In genomic region chr7:130265319-130266165, GRCm38 (mm10) we compare ENCODE assay signal across 8 mouse cellular contexts.
DNase-seq lines count a peak whose midpoint lies in the region; ATAC-seq and TF ChIP-seq lines count a peak whose summit lies in the region.

No protein-coding gene starts in this region.

- TF ChIP-seq CTCF in kidney, adult 2 months (conservative IDR thresholded peaks at IDR 0.05; ENCODE audit: insufficient read depth, insufficient read length, low read depth, low read length): no peak
- no peak for TF ChIP-seq CTCF in lung, postnatal 0 days (IDR thresholded peaks at IDR 0.05)

- H3K4me3 ChIP-seq in kidney, adult 2 months (ENCODE audit: insufficient read depth, low read depth, low read length): peak overlapping the region; percentile 54
- peak overlapping the region; percentile 86 for H3K4me3 ChIP-seq in heart, embryonic 12.5 days
- peak overlapping the region; percentile 82 for H3K4me3 ChIP-seq in lung, postnatal 0 days (ENCODE audit: low read depth, low read length)

- ATAC-seq in common myeloid progenitor, adult 5-6 weeks (replicated peaks; ENCODE audit: low read depth, poor library complexity, severe bottlenecking): 0 out of 2 replicates have a peak, but pooled peaks have one; percentile 10
- ATAC-seq in heart, embryonic 12.5 days (ENCODE audit: insufficient number of reproducible peaks, low FRiP score): peak; percentile 43; the same call in 1 of the 2 replicates
- peak; percentile 59 for ATAC-seq in lung, postnatal 0 days

- TF ChIP-seq POLR2A in kidney, adult 2 months (IDR thresholded peaks at IDR 0.05; ENCODE audit: low read depth, low read length): no peak

- H3K4me2 ChIP-seq in heart, embryonic 12.5 days: peak overlapping the region; percentile 98
- peak overlapping the region; percentile 83 for H3K4me2 ChIP-seq in lung, postnatal 0 days (replicated peaks; ENCODE audit: low read depth, low read length)

- H3K36me3 ChIP-seq in kidney, adult 2 months (ENCODE audit: control insufficient read depth, insufficient read depth, low read length): no peaks in the 10 kb centered on the region
- H3K36me3 ChIP-seq in heart, embryonic 12.5 days: no peaks in the 10 kb centered on the region
- no peaks in the 10 kb centered on the region for H3K36me3 ChIP-seq in lung, postnatal 0 days (ENCODE audit: insufficient read depth, low read length)

- no peaks in the 10 kb centered on the region for H3K4me1 ChIP-seq in kidney, adult 2 months (ENCODE audit: control insufficient read depth, insufficient read depth, low read length)
- H3K4me1 ChIP-seq in heart, embryonic 12.5 days (replicated peaks): peaks cover 38% of the 10 kb centered on the region
- H3K4me1 ChIP-seq in lung, postnatal 0 days (ENCODE audit: insufficient read depth, low read depth, low read length): peaks cover 7% of the 10 kb centered on the region; the same call in 1 of the 2 replicates

- no peak for TF ChIP-seq EP300 in lung, postnatal 0 days (IDR thresholded peaks at IDR 0.05)

- DNase-seq in kidney, adult 2 months: no peak
- no peak for DNase-seq in kidney, adult 9 months
- peak; percentile 48 to 53 for DNase-seq in layer of hippocampus, postnatal 14 days (ENCODE audit: low spot score in 2 of 2)
- DNase-seq in lung, postnatal 0 days (ENCODE audit: low spot score): peak; percentile 44
- peak; percentile 55 for DNase-seq in right cerebral cortex, postnatal 4 days
- no peak for DNase-seq in thymus, postnatal 0 days (ENCODE audit: low spot score)

- H3K9ac ChIP-seq in heart, embryonic 12.5 days: peak overlapping the region; percentile 88
- peak overlapping the region; percentile 65 for H3K9ac ChIP-seq in lung, postnatal 0 days (replicated peaks; ENCODE audit: low read depth)

- H3K27me3 ChIP-seq in kidney, adult 2 months (replicated peaks; ENCODE audit: control insufficient read depth, insufficient read depth, low read length): no peaks in the 10 kb centered on the region
- H3K27me3 ChIP-seq in heart, embryonic 12.5 days (replicated peaks): peaks cover 13% of the 10 kb centered on the region; the same call in 1 of the 2 replicates
- H3K27me3 ChIP-seq in lung, postnatal 0 days (replicated peaks; ENCODE audit: insufficient read depth, low read length): no peaks in the 10 kb centered on the region

- under 1% methylated on average over 58 of the region's 58 CpGs for WGBS in kidney, adult 2 months
- under 1% methylated on average over 58 of the region's 58 CpGs for WGBS in heart, embryonic 12.5 days
- WGBS in lung, postnatal 0 days: 2% methylated on average over 48 of the region's 58 CpGs

- peak overlapping the region; percentile 48 for H3K27ac ChIP-seq in kidney, adult 2 months (ENCODE audit: insufficient read depth, low read depth, low read length)
- peak overlapping the region; percentile 83 for H3K27ac ChIP-seq in heart, embryonic 12.5 days (ENCODE audit: poor library complexity, severe bottlenecking)
- peak overlapping the region; percentile 89 for H3K27ac ChIP-seq in lung, postnatal 0 days (ENCODE audit: low read length)

- no peaks in the 10 kb centered on the region for H3K9me3 ChIP-seq in heart, embryonic 12.5 days (replicated peaks)
- no peaks in the 10 kb centered on the region for H3K9me3 ChIP-seq in lung, postnatal 0 days (ENCODE audit: low read length)

Comparison
In these comparisons a context has a peak if more than half of its experiments do, and no peak if none do; other contexts are left out.
1. DNase-seq: peak in layer of hippocampus, postnatal 14 days (2 of 2), lung, postnatal 0 days (single experiment) and right cerebral cortex, postnatal 4 days (single experiment); none in kidney, adult 2 months (single experiment), kidney, adult 9 months (single experiment) and thymus, postnatal 0 days (single experiment).
2. Peak in every context shown above with its lines, with median percentiles within 50 percentile points of each other: H3K27ac ChIP-seq, H3K4me3 ChIP-seq and ATAC-seq.